19 mouse cellular contexts compared by ENCODE assay signal in genomic region chr14:20721371-20721770, GRCm38 (mm10). TPM values are rescaled to one million over a fixed set of nuclear protein-coding genes. Genes with fewer than 3 reads are reported as not detected.
DNase-seq lines count a peak whose midpoint lies in the region; ATAC-seq and TF ChIP-seq lines count a peak whose summit lies in the region.
"Had no signal": no experiment of that assay in that cellular context is flagged by ENCODE, and none has a peak within 500 bp of the region (broad histone marks: within the 10 kb centered on the region; RNA-seq: fewer than 3 reads in every experiment).

No protein-coding gene starts in this region.

- peaks cover 47% of the 10 kb centered on the region for H3K36me3 ChIP-seq in forebrain, embryonic 16.5 days (ENCODE audit: control insufficient read depth, insufficient read depth)
- H3K36me3 ChIP-seq in forebrain, embryonic 11.5 days (ENCODE audit: control insufficient read depth, insufficient read depth, low read length): peaks cover 17% of the 10 kb centered on the region; the same call in 1 of the 2 replicates
- H3K36me3 ChIP-seq in kidney, embryonic 15.5 days: peaks cover 99% of the 10 kb centered on the region
- H3K36me3 ChIP-seq in lung, embryonic 14.5 days (ENCODE audit: insufficient read depth): peaks cover 99% of the 10 kb centered on the region
- peaks cover 98% of the 10 kb centered on the region for H3K36me3 ChIP-seq in limb, embryonic 14.5 days (ENCODE audit: control insufficient read depth, insufficient read depth, low read length)

- no peak for TF ChIP-seq POLR2A in limb, embryonic 14.5 days (IDR thresholded peaks at IDR 0.05; ENCODE audit: borderline replicate concordance, extremely low read depth, insufficient read depth, insufficient read length)

- H3K27ac ChIP-seq in forebrain, embryonic 16.5 days (ENCODE audit: low read length): no peak overlapping the region
- H3K27ac ChIP-seq in forebrain, embryonic 11.5 days (ENCODE audit: low read depth, low read length): no peak overlapping the region
- H3K27ac ChIP-seq in kidney, embryonic 15.5 days: no peak overlapping the region
- H3K27ac ChIP-seq in lung, embryonic 14.5 days (ENCODE audit: low read depth): no peak overlapping the region
- H3K27ac ChIP-seq in limb, embryonic 14.5 days (replicated peaks; ENCODE audit: low read depth, low read length): no peak overlapping the region
- H3K27ac ChIP-seq: neural tube, embryonic 12.5 days had no signal

- 91% methylated on average over 4 of the region's 4 CpGs for WGBS in forebrain, embryonic 16.5 days
- 91% methylated on average over 4 of the region's 4 CpGs for WGBS in forebrain, embryonic 11.5 days
- WGBS in kidney, embryonic 15.5 days: 87% methylated on average over 4 of the region's 4 CpGs
- WGBS in lung, embryonic 14.5 days: 95% methylated on average over 4 of the region's 4 CpGs
- WGBS in limb, embryonic 14.5 days: 87% methylated on average over 4 of the region's 4 CpGs

- ATAC-seq in forebrain, embryonic 16.5 days: 0 out of 2 replicates have a peak, but pooled peaks have one; percentile 3
- ATAC-seq in forebrain, embryonic 11.5 days (replicated peaks; ENCODE audit: low FRiP score): no peak
- ATAC-seq in kidney, embryonic 15.5 days (replicated peaks; ENCODE audit: low FRiP score): 0 out of 2 replicates have a peak, but pooled peaks have one; percentile 27
- ATAC-seq in lung, embryonic 14.5 days (ENCODE audit: insufficient read depth): peak; percentile 31; the same call in 1 of the 2 replicates
- no peak for ATAC-seq in limb, embryonic 14.5 days (ENCODE audit: low FRiP score, low read depth)

- no peaks in the 10 kb centered on the region for H3K4me1 ChIP-seq in forebrain, embryonic 16.5 days (replicated peaks; ENCODE audit: control insufficient read depth, insufficient read depth, low read length)
- no peaks in the 10 kb centered on the region for H3K4me1 ChIP-seq in forebrain, embryonic 11.5 days (replicated peaks; ENCODE audit: control insufficient read depth, insufficient read depth, low read length)
- H3K4me1 ChIP-seq in kidney, embryonic 15.5 days: peaks cover 2% of the 10 kb centered on the region; the same call in 1 of the 2 replicates
- no peaks in the 10 kb centered on the region for H3K4me1 ChIP-seq in lung, embryonic 14.5 days (ENCODE audit: insufficient read depth)
- H3K4me1 ChIP-seq in limb, embryonic 14.5 days (ENCODE audit: control insufficient read depth, insufficient read depth, low read length): no peaks in the 10 kb centered on the region
- H3K4me1 ChIP-seq: neural tube, embryonic 12.5 days had no signal

- DNase-seq in forebrain, embryonic 11.5 days (ENCODE audit: low spot score): no peak
- DNase-seq in kidney, postnatal 4 days: no peak
- no peak for DNase-seq in lung, embryonic 14.5 days
- DNase-seq in lung, postnatal 4 days: no peak
- DNase-seq in limb, embryonic 14.5 days (ENCODE audit: low spot score): no peak
- no peak for DNase-seq in gastrocnemius, adult 8-10 months (ENCODE audit: low spot score in 2 of 2)
- DNase-seq: adrenal gland, postnatal 25 days; cerebellum, adult 11 months; cerebellum, postnatal 10 days; heart, postnatal 10 days; kidney, adult 8-10 months; lung, postnatal 10 days; thymus, postnatal 14 days had no signal

- no peak overlapping the region for H3K4me3 ChIP-seq in forebrain, embryonic 16.5 days (replicated peaks; ENCODE audit: low read length)
- no peak overlapping the region for H3K4me3 ChIP-seq in forebrain, embryonic 11.5 days (ENCODE audit: low read depth, low read length)
- no peak overlapping the region for H3K4me3 ChIP-seq in kidney, embryonic 15.5 days (replicated peaks)
- no peak overlapping the region for H3K4me3 ChIP-seq in lung, embryonic 14.5 days (ENCODE audit: low read depth, low read length)
- H3K4me3 ChIP-seq in limb, embryonic 14.5 days (replicated peaks; ENCODE audit: low read length): no peak overlapping the region
- H3K4me3 ChIP-seq: megakaryocyte, embryonic 14.5 days; neural tube, embryonic 12.5 days had no signal

- H3K4me2 ChIP-seq in forebrain, embryonic 16.5 days (ENCODE audit: low read length): no peak overlapping the region
- H3K4me2 ChIP-seq in forebrain, embryonic 11.5 days (ENCODE audit: low read depth, low read length, severe bottlenecking): no peak overlapping the region
- no peak overlapping the region for H3K4me2 ChIP-seq in kidney, embryonic 15.5 days
- no peak overlapping the region for H3K4me2 ChIP-seq in lung, embryonic 14.5 days
- H3K4me2 ChIP-seq in limb, embryonic 14.5 days (replicated peaks; ENCODE audit: low read depth, low read length, severe bottlenecking): no peak overlapping the region
- H3K4me2 ChIP-seq: heart, embryonic 11.5 days; neural tube, embryonic 12.5 days had no signal

- H3K27me3 ChIP-seq in forebrain, embryonic 16.5 days (replicated peaks; ENCODE audit: control insufficient read depth, insufficient read depth, low read length): no peaks in the 10 kb centered on the region
- H3K27me3 ChIP-seq in forebrain, embryonic 11.5 days (ENCODE audit: control insufficient read depth, insufficient read depth, low read length): no peaks in the 10 kb centered on the region
- no peaks in the 10 kb centered on the region for H3K27me3 ChIP-seq in kidney, embryonic 15.5 days
- H3K27me3 ChIP-seq in lung, embryonic 14.5 days (ENCODE audit: insufficient read depth, low read length): no peaks in the 10 kb centered on the region
- no peaks in the 10 kb centered on the region for H3K27me3 ChIP-seq in limb, embryonic 14.5 days (ENCODE audit: control insufficient read depth, insufficient read depth, low read length)
- H3K27me3 ChIP-seq: CH12.LX; megakaryocyte, embryonic 14.5 days; neural tube, embryonic 12.5 days had no signal

- H3K9me3 ChIP-seq in forebrain, embryonic 16.5 days (ENCODE audit: control insufficient read depth, low read length): no peaks in the 10 kb centered on the region
- H3K9me3 ChIP-seq in forebrain, embryonic 11.5 days (ENCODE audit: control insufficient read depth, low read length): no peaks in the 10 kb centered on the region
- no peaks in the 10 kb centered on the region for H3K9me3 ChIP-seq in kidney, embryonic 15.5 days (replicated peaks)
- H3K9me3 ChIP-seq in lung, embryonic 14.5 days (ENCODE audit: low read depth, low read length): no peaks in the 10 kb centered on the region
- no peaks in the 10 kb centered on the region for H3K9me3 ChIP-seq in limb, embryonic 14.5 days (ENCODE audit: control insufficient read depth, low read length)
- H3K9me3 ChIP-seq: megakaryocyte, embryonic 14.5 days; neural tube, embryonic 12.5 days had no signal

- no peak for TF ChIP-seq CTCF in lung, embryonic 14.5 days (IDR thresholded peaks at IDR 0.05; ENCODE audit: low read depth)

- no peak overlapping the region for H3K9ac ChIP-seq in forebrain, embryonic 16.5 days (replicated peaks; ENCODE audit: low read depth, low read length)
- no peak overlapping the region for H3K9ac ChIP-seq in forebrain, embryonic 11.5 days (ENCODE audit: low read length)
- no peak overlapping the region for H3K9ac ChIP-seq in kidney, embryonic 15.5 days
- H3K9ac ChIP-seq in lung, embryonic 14.5 days: no peak overlapping the region
- 0 out of 2 replicates have a peak overlapping the region, but pooled peaks have one; percentile 2 for H3K9ac ChIP-seq in limb, embryonic 14.5 days (ENCODE audit: low read depth, low read length, severe bottlenecking)
- H3K9ac ChIP-seq: neural tube, embryonic 12.5 days had no signal

RNA-seq across cellular contexts. Expression of gene Ndst2, which starts 13.0 kb away (rescaled TPM):
- 15.7 and 16.7 TPM in 2 replicates for polyA plus RNA-seq in forebrain, embryonic 16.5 days (2015; fragmentation: Nextera tagmentation; extraction: Ambion mirVana)
- polyA plus RNA-seq in forebrain, embryonic 11.5 days (2014; fragmentation: Nextera tagmentation; extraction: Ambion mirVana): 25.7 and 32.5 TPM in 2 replicates
- 27.3 and 31.6 TPM in 2 replicates for polyA plus RNA-seq in kidney, embryonic 15.5 days (2015; fragmentation: Nextera tagmentation; extraction: Ambion mirVana)
- polyA plus RNA-seq in lung, embryonic 14.5 days (2014; fragmentation: Nextera tagmentation; extraction: Ambion mirVana): 32.4 and 35.6 TPM in 2 replicates
- polyA plus RNA-seq in limb, embryonic 14.5 days (2012; rRNA removed): 65.9 and 74.0 TPM in 2 replicates
- polyA plus RNA-seq in limb, embryonic 14.5 days (2014; fragmentation: Nextera tagmentation; extraction: Ambion mirVana): 36.5 and 41.4 TPM in 2 replicates
- 1 to 10 TPM; 4.6 to 9.3 (median 6.6) TPM for total RNA-seq in gastrocnemius, adult 8-10 months (2022)

RNA-seq across cellular contexts. Expression of gene Zswim8, which starts 14.0 kb away (rescaled TPM):
- polyA plus RNA-seq in forebrain, embryonic 16.5 days (2015; fragmentation: Nextera tagmentation; extraction: Ambion mirVana): 44.4 and 55.9 TPM in 2 replicates
- polyA plus RNA-seq in forebrain, embryonic 11.5 days (2014; fragmentation: Nextera tagmentation; extraction: Ambion mirVana): 31.7 and 37.3 TPM in 2 replicates
- 28.7 and 30.6 TPM in 2 replicates for polyA plus RNA-seq in kidney, embryonic 15.5 days (2015; fragmentation: Nextera tagmentation; extraction: Ambion mirVana)
- 29.9 and 37.3 TPM in 2 replicates for polyA plus RNA-seq in lung, embryonic 14.5 days (2014; fragmentation: Nextera tagmentation; extraction: Ambion mirVana)
- polyA plus RNA-seq in limb, embryonic 14.5 days (2012; rRNA removed): 195 and 272 TPM in 2 replicates
- 38.9 and 43.7 TPM in 2 replicates for polyA plus RNA-seq in limb, embryonic 14.5 days (2014; fragmentation: Nextera tagmentation; extraction: Ambion mirVana)
- 10 to 100 TPM; 24.2 to 32.0 (median 26.4) TPM for total RNA-seq in gastrocnemius, adult 8-10 months (2022)

RNA-seq across cellular contexts. Expression of gene Chchd1, which starts 18.6 kb away (rescaled TPM):
- polyA plus RNA-seq in forebrain, embryonic 16.5 days (2015; fragmentation: Nextera tagmentation; extraction: Ambion mirVana): 175 and 187 TPM in 2 replicates
- 236 and 256 TPM in 2 replicates for polyA plus RNA-seq in forebrain, embryonic 11.5 days (2014; fragmentation: Nextera tagmentation; extraction: Ambion mirVana)
- polyA plus RNA-seq in kidney, embryonic 15.5 days (2015; fragmentation: Nextera tagmentation; extraction: Ambion mirVana): 201 and 215 TPM in 2 replicates
- 224 and 227 TPM in 2 replicates for polyA plus RNA-seq in lung, embryonic 14.5 days (2014; fragmentation: Nextera tagmentation; extraction: Ambion mirVana)
- 62.8 and 131 TPM in 2 replicates for polyA plus RNA-seq in limb, embryonic 14.5 days (2012; rRNA removed)
- polyA plus RNA-seq in limb, embryonic 14.5 days (2014; fragmentation: Nextera tagmentation; extraction: Ambion mirVana): 187 and 202 TPM in 2 replicates
- 100 to 1,000 TPM; 122 to 140 (median 126) TPM for total RNA-seq in gastrocnemius, adult 8-10 months (2022)

RNA-seq across cellular contexts. Expression of gene Fut11, which starts 26.6 kb away (rescaled TPM):
- 21.6 and 23.3 TPM in 2 replicates for polyA plus RNA-seq in forebrain, embryonic 16.5 days (2015; fragmentation: Nextera tagmentation; extraction: Ambion mirVana)
- polyA plus RNA-seq in forebrain, embryonic 11.5 days (2014; fragmentation: Nextera tagmentation; extraction: Ambion mirVana): 19.3 and 20.1 TPM in 2 replicates
- 28.5 and 29.2 TPM in 2 replicates for polyA plus RNA-seq in kidney, embryonic 15.5 days (2015; fragmentation: Nextera tagmentation; extraction: Ambion mirVana)
- polyA plus RNA-seq in lung, embryonic 14.5 days (2014; fragmentation: Nextera tagmentation; extraction: Ambion mirVana): 29.2 and 30.2 TPM in 2 replicates
- 22.6 and 26.7 TPM in 2 replicates for polyA plus RNA-seq in limb, embryonic 14.5 days (2012; rRNA removed)
- 26.9 and 29.2 TPM in 2 replicates for polyA plus RNA-seq in limb, embryonic 14.5 days (2014; fragmentation: Nextera tagmentation; extraction: Ambion mirVana)
- 1 to 10 TPM; 1.3 to 2.0 (median 1.5) TPM for total RNA-seq in gastrocnemius, adult 8-10 months (2022)

RNA-seq across cellular contexts. Expression of gene Sec24c, which starts 47.3 kb away (rescaled TPM):
- polyA plus RNA-seq in forebrain, embryonic 16.5 days (2015; fragmentation: Nextera tagmentation; extraction: Ambion mirVana): 96.8 and 101 TPM in 2 replicates
- polyA plus RNA-seq in forebrain, embryonic 11.5 days (2014; fragmentation: Nextera tagmentation; extraction: Ambion mirVana): 94.5 and 98.1 TPM in 2 replicates
- polyA plus RNA-seq in kidney, embryonic 15.5 days (2015; fragmentation: Nextera tagmentation; extraction: Ambion mirVana): 98.3 and 106 TPM in 2 replicates
- 96.0 and 100 TPM in 2 replicates for polyA plus RNA-seq in lung, embryonic 14.5 days (2014; fragmentation: Nextera tagmentation; extraction: Ambion mirVana)
- polyA plus RNA-seq in limb, embryonic 14.5 days (2012; rRNA removed): 149 and 207 TPM in 2 replicates
- polyA plus RNA-seq in limb, embryonic 14.5 days (2014; fragmentation: Nextera tagmentation; extraction: Ambion mirVana): 77.2 and 84.0 TPM in 2 replicates
- total RNA-seq in gastrocnemius, adult 8-10 months (2022): 10 to 100 TPM; 64.6 to 79.3 (median 71.4) TPM

Comparison
In these comparisons a context has a peak if more than half of its experiments do, and no peak if none do; other contexts are left out.
1. ATAC-seq: peak in forebrain, embryonic 16.5 days (single experiment), kidney, embryonic 15.5 days (single experiment) and lung, embryonic 14.5 days (single experiment); none in forebrain, embryonic 11.5 days (single experiment) and limb, embryonic 14.5 days (single experiment).